Mouse (Mus musculus) adrenal gland, adult 8-10 months (tissue): ENCODE measurements around the gene Gripap1. TPM values are rescaled to one million over a fixed set of nuclear protein-coding genes. Genes with fewer than 3 reads are reported as not detected.
"Not testable (repeated sequence)": the region's sequence is repeated elsewhere in the genome, so short reads cannot be mapped to it uniquely, and the experiment has no call there.

Source experiments
- DNase-seq: peaks from one replicate; pipeline ENCODE4 v3.0.0; 2022
- total RNA-seq, 4 experiments: library from RNA; stranded (reverse); gene quantifications; 2 replicates each; pipeline ENCODE4 v1.2.4; 2022

The Gripap1 gene
- total RNA-seq, 4 experiments from 2014 or later, result 43.8 to 71.8 (median 60.5) TPM

GRCm38 (mm10) chrX:7778450-7779244, 10.9 kb upstream of the Gripap1 start:
- no peak for DNase-seq

DNA sequence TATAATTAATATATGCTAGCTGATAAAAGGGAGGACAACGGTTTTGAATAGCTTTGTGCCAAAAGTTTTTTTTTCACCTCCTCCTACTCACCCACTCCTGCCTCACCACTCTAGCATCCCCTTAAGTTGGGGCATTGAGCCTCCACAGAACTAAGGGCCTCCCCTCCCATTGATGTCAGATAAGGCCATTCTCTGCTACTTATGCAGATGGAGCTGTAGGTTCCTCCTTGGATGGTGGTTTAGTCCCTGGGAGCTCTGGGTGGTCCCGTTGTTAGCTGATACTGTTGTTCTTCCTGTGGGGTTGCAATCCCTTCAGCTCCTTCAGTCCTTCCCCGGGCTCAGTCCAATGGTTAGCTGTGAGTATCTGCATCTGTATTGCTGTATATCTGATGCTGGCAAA, 10.3 kb upstream of the Gripap1 start:
- no peak for DNase-seq

- DNase-seq, result no peak
These were observed 6.9 kb upstream of the Gripap1 start for GRCm38 (mm10) chrX:7782603-7783092.

DNA sequence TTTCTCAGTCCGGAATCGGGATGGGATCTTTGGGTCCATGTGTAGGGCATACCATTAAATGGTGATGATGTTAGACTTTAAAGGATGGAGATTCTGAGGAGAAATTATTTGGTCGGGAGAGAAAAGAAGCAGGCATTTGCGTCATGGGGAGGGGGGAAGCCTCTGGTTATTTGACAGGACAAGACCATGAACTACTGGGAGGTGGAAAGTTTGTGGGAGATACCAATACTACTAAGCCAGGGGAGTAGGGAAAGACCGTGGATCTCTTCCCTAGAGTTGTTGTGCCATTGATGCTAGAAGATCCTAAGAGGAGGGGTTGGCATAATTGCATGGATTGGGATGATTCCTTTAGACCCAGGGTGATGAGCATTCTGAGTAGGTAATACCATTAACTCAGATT, 744 bp downstream of the Gripap1 start:
- DNase-seq, result no peak

- no peak for DNase-seq
These were observed 3.8 kb downstream of the Gripap1 start for GRCm38 (mm10) chrX:7793361-7793760.

- DNase-seq, result no peak
These were observed 5.5 kb downstream of the Gripap1 start for GRCm38 (mm10) chrX:7795016-7795415.

DNA sequence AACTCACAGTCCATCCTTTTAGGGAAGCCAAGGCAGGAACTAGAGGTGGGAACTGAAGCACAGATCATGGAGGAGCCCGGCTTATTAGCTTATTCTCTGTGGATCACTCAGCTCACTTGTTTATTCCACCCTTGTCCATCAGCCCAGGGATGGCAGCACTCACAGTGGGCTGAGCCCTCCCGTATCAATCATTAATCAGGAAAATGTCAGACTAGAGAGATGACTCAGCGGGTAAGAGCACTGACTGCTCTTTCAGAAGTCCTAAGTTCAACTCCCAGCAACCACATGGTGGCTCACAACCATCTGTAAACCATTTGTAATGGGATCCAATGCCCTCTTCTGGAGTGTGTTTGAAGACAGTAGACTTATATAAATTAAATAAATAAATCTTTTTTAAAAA, 7.8 kb downstream of the Gripap1 start:
- no peak for DNase-seq

DNA sequence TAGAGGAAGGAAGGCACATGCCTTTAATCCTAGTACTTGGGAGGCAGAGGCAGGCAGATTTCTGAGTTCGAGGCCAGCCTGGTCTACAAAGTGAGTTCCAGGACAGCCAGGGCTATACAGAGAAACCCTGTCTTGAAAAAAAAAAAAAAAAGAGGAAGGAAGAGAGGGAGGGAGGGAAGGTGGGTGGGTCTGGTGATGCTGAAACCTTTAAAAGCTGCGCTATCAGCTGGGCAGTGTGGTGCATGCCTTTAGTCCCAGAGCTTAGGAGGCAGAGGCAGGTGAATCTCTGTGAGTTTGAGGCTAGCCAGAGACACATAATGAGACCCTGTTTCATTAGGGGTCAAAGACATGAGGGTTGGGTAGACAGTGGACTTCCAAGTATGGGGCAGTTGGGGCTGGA, 12.6 kb downstream of the Gripap1 start:
- not testable (repeated sequence) for DNase-seq

DNA sequence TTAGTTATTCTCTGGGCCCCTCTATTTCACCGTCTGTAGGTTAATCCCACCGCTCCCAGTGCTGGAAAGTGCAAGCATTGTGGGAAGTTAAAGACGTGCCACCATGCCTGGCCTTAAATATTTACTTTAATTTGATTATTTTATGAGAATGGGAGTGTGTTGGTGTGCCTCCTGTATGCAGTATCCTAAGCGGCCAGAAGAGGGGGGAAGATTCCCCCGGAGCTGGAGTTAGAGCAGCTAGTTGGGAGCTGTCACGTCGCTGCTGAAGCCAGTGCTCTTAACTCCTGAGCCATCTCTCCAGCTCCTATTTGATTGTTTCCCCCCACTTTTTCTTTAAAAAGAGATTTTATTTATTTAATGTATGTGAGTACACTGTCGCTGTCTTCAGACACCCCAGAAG, 25.5 kb downstream of the Gripap1 start:
- DNase-seq, result not testable (repeated sequence)

- DNase-seq, result no peak
These were observed 32.6 kb downstream of the Gripap1 start, which contains the start of gene Kcnd1 for GRCm38 (mm10) chrX:7821865-7822779. TSS of gene Kcnd1 (plus strand) at chrX:7822289.

- DNase-seq, result no peak
These were observed 47.6 kb downstream of the Gripap1 start for GRCm38 (mm10) chrX:7837146-7837545.

GRCm38 (mm10) chrX:7840842-7841162, 51.2 kb downstream of the Gripap1 start:
- no peak for DNase-seq

DNA sequence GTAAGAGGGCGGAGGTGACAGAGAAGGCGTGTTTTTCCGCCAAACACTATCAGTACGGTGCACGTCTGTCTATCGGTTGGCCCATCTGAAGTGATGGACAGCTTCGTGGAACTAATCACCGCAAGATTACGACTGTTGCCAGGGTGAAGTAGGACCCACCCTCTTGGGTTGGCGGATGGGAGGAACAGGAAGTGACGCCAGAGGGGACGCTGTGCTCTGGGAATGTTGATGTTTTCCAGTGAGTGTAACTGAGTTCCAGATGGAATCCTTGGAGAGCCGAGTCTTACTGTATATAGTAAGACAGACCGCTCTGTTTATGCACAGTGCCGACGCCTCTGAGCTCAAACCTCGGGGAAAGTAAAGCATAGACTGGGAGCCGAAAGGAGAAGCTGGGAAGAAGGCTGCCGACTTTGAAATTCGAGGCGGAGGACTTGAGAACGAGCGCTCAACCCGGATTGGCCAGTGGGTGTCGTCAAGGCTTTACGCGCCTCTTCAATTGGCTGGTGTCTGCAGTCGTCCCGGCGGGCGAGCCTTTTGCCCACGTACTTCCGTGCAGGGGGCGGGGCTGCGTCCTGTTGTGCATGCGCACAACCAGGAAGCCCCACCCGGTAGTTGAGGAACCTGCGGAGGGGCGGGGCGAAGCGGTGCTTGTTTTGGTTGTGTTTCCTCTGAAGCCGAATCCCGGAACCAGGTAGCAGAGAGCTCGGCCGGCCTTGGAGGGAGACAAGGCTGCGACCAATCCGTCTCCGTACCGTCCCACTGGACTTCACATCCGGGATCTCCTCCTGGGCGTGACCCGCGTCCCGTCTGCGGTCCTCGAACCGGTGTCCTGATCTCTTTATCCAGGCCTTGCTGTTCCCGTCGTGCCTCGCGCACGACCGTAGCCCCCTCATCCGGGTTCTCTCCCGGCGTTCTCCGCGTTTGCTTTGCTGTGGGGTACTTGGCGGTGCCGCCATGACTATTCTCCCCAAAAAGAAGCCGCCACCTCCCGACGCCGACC, 51.9 kb downstream of the Gripap1 start, which contains the start of gene Otud5:
Otud5 (plus strand) TSS at position 202 of the 1,000 bp plus-strand sequence.
- DNase-seq, result peak; percentile 97

- no peak for DNase-seq
These were observed 52.8 kb downstream of the Gripap1 start for GRCm38 (mm10) chrX:7842318-7842717.

DNA sequence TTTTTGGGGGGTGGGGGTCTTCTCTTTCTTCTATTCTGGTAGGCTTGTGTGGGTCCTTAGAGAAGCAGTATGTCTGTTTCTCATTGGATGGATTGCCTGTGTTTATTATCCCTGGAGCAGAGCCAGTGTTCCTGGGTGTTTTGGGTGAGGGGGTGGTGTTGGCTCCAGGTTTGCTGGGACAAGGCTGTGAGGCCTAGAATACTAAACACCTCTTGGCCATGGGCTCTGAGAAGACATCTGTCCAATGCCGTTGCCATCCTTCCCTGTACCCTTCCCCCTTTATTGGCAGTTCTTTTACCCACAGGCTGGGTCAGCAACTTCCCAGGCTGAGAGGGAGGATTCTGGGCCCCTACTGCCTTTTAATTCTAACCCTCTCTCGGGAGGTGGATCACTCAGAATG, 58.3 kb downstream of the Gripap1 start:
- no peak for DNase-seq

GRCm38 (mm10) chrX:7854578-7854977, 65.0 kb downstream of the Gripap1 start:
- no peak for DNase-seq

- DNase-seq, result no peak
These were observed 69.7 kb downstream of the Gripap1 start for GRCm38 (mm10) chrX:7859191-7859753.

GRCm38 (mm10) chrX:7863181-7863580, 73.6 kb downstream of the Gripap1 start:
- DNase-seq, result no peak

DNA sequence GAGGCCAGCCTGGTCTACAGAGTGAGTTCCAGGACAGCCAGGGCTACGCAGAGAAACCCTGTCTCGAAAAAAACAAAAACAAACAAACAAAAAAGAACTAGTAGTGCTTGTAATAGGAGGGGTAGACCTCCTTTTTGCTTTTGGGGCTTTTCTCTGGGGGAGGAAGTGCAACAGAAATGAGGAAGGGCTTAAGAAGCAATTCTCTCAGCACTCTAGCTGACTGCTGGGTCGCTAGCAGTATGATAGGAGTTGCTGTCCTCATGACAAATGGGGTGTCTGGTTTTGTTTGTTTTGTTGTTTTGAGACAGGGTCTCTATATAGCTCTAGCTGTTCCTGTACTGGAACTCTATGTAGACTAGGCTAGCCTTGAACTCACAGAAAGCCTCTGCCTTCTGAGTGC, 75.0 kb downstream of the Gripap1 start:
- DNase-seq, result no peak

DNA sequence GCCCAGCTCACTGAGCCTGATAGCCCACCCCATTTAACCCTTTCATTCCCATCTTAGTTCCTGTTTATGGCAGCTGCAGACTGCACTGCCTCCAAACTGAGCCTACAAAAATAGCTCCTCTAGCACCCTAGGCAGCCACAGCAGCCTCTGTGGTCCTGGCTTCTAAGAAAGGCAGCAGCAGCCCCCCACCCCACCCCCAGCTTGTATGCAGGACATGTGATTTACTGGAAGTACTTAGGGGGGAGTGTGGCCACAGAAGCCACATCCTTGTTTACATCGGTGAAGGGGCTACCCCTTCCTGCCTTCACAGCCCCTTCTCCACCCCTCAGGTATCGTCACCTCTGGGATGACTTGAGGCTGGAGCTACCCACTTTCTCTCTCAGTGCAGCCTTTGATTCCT, 75.8 kb downstream of the Gripap1 start:
- no peak for DNase-seq

DNA sequence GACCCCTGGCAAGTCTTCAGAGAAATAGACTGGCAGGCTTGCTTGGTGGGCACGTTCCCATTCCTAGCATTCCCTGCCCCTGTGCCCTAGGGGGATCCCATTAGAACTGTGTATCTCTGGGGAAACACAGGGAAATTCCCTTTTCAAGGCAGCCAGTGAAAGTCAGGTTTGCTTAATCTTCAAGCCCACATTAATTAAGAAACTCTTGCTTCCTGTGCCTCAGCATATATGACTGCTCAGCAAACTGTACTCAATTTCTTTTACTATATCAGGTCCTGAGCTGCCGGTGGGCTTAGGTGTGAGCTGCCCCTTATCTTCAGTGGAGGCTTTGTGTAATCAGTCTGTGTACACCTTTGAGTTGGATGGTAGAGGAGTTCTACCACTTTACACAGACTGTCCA, 76.2 kb downstream of the Gripap1 start:
- DNase-seq, result no peak

DNA sequence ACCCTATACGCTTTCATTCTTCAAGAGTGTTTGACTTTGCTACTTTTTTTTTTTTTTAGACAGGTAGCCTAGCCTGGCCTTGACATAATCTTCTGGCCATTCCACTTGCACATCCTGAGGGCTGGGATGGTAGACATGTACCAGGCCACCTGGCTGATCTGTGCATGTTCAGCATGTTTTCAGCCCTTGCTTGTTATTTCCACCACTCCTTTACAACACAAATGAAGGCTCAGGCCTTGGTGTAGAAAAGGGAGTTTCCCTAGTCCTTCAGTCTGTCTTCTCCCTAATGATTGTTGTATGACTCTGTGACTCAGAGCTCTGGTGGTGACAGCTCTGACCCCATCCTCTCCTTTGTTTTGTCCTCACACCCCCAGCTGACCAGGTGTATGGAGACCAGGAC, 77.6 kb downstream of the Gripap1 start:
- no peak for DNase-seq
